Mouse (Mus musculus): Measurements from ENCODE around the gene Cblb. TPM values are rescaled to one million over a fixed set of nuclear protein-coding genes. Genes with fewer than 3 reads are reported as not detected.

Gene Cblb
- polyA plus RNA-seq, 1 experiment from 2014 or later = 12.1 TPM

DNA sequence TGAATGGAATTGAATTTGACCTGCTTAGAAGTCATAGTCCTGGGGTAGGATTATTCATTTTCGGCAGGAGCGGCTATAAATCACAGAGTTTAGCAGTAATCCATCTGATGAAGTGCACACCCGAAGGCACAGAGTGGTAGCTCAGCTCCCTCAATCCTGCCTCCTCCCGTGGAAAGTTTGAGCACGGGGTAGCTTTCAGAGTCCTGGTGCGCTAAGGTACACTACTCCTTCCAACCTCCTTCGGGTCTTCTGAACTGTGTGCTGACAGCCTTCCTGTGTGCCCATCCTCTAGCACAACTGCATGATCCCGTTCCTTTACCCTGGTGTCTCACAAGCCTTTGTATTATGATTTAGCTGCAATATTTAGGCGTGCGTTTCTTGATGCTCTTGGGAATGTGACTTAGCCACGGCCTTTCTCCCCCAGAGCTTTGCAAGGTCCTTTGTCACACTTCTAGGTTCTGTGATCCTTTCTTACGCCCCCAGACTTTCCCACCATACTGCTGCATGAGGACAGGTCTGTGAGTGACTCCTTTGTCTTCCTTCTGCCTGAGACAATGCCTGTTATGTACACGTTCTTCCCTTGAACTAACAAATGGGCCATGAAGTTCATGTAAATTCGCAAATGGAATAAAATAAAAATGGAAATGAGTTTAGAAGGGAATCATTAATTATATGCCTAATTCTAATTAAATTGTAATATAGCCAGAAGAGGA, 11.8 kb downstream of the Cblb start:
- H3K27me3 ChIP-seq (replicated peaks; ENCODE audit: control insufficient read depth, insufficient read depth, low read length) = no peaks in the 10 kb centered on the region
- no peak overlapping the region for H3K9ac ChIP-seq (ENCODE audit: low read length)
- DNase-seq (ENCODE audit: low spot score) = no peak
- 0 out of 2 replicates have a peak, but pooled peaks cover 3% of the 10 kb centered on the region for H3K4me1 ChIP-seq (replicated peaks; ENCODE audit: control insufficient read depth, insufficient read depth, low read length)
- no peak overlapping the region for H3K4me2 ChIP-seq (ENCODE audit: low read length)
- WGBS = 63% methylated on average over 14 of the region's 14 CpGs
- no peak for ATAC-seq (replicated peaks; ENCODE audit: low FRiP score, low TSS enrichment, low read depth)
- H3K27ac ChIP-seq (ENCODE audit: low read depth) = no peak overlapping the region
- H3K9me3 ChIP-seq (ENCODE audit: control insufficient read depth, low read length) = no peaks in the 10 kb centered on the region
- peaks cover 7% of the 10 kb centered on the region for H3K36me3 ChIP-seq (ENCODE audit: control insufficient read depth, insufficient read depth, low read length)
- H3K4me3 ChIP-seq (ENCODE audit: low read depth, low read length) = no peak overlapping the region

DNA sequence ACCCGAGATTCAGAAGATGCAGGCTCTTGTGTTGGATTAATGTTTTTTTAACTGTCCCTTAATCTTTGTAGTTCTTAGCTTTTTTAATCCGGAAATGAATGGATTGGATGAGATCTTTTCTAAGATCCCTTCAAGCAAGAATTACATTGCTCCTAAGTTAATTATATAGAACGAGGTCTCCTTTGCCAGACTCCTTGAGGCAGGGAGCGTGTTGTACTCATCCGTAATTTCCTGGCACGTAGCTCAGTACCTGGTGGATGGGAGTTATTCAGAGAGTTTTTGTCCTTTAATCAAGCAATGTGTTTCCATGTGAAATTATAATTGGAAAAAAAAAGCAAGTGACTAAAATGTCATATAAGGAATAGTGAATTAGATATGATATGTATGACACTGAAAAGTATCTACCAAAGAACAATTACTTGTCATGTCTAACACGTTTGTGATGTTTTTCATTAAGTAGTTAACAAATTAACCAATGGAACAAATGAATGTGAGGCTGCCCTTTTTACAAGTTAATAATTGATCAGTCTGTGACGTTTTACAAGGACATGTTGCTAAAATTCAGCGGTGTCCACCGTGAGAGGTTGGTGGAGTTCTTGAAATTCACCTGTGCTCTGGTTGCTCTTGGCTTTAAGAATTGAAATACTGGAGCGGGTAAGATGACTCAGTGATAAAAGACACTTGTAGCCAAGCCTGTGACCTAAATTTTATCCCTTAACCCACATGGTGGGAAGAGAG, 12.5 kb downstream of the Cblb start:
- Histone ChIP-seq H3K9me3 (ENCODE audit: control insufficient read depth, low read length) (no peaks in the 10 kb centered on the region), H3K36me3 (ENCODE audit: control insufficient read depth, insufficient read depth, low read length) (peaks cover 14% of the 10 kb centered on the region), H3K27me3 (replicated peaks; ENCODE audit: control insufficient read depth, insufficient read depth, low read length) (no peaks in the 10 kb centered on the region), H3K27ac (ENCODE audit: low read depth) (no peak overlapping the region), H3K4me1 (replicated peaks; ENCODE audit: control insufficient read depth, insufficient read depth, low read length) (0 out of 2 replicates have a peak, but pooled peaks cover 3% of the 10 kb centered on the region), H3K9ac (ENCODE audit: low read length) (no peak overlapping the region), H3K4me2 (ENCODE audit: low read length) (no peak overlapping the region), H3K4me3 (ENCODE audit: low read depth, low read length) (no peak overlapping the region)
- DNase-seq (ENCODE audit: low spot score) = no peak
- 83% methylated on average over 11 of the region's 11 CpGs for WGBS
- ATAC-seq (replicated peaks; ENCODE audit: low FRiP score, low TSS enrichment, low read depth) = no peak

DNA sequence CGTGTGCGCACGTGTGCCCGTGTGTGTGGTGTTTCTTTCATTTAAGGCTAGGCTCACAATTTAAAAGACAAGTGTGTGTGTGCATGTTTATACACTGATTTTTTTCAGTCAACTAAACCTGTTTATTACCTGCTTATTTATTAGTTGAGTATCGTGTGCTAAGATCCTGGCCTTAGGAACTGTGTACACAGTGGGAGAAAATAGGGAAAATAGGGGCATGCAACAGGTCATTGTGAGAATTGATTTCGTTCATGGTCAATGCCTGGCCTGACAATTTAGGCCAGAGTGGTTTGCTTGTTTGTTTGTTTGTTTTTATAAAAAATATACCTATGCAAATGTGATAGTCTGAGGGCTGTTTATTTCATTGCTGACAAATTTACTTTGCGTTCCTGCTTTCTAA, 13.5 kb downstream of the Cblb start:
- DNase-seq (ENCODE audit: low spot score) (no peak), ATAC-seq (replicated peaks; ENCODE audit: low FRiP score, low TSS enrichment, low read depth) (no peak)
- Histone ChIP-seq H3K4me1 (replicated peaks; ENCODE audit: control insufficient read depth, insufficient read depth, low read length) (peaks cover 6% of the 10 kb centered on the region; the same call in 1 of the 2 replicates), H3K4me3 (ENCODE audit: low read depth, low read length) (no peak overlapping the region), H3K9me3 (ENCODE audit: control insufficient read depth, low read length) (no peaks in the 10 kb centered on the region), H3K9ac (ENCODE audit: low read length) (no peak overlapping the region), H3K36me3 (ENCODE audit: control insufficient read depth, insufficient read depth, low read length) (peaks cover 20% of the 10 kb centered on the region), H3K4me2 (ENCODE audit: low read length) (no peak overlapping the region), H3K27me3 (replicated peaks; ENCODE audit: control insufficient read depth, insufficient read depth, low read length) (no peaks in the 10 kb centered on the region), H3K27ac (ENCODE audit: low read depth) (no peak overlapping the region)
- WGBS = 93% methylated on average over 7 of the region's 7 CpGs

DNA sequence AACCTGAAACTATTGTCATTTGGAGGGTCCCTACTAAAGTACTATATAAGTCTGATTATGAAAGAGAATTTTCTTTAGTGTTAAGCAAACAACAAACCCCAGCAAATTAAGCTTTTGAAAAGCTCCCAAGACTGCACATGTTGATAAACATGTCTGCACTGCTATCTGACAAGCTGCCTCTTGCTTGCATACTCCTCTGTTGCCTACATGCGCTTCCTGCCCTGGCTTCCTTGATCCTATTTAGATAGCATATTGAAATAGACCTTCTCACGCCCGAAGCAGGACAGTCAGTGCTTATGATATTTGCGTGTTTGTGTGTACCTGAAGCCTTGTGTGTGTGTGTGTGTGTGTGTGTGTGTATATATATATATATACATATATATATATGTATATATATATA, 14.0 kb downstream of the Cblb start:
- H3K9me3 ChIP-seq (ENCODE audit: control insufficient read depth, low read length) = no peaks in the 10 kb centered on the region
- no peak overlapping the region for H3K4me3 ChIP-seq (ENCODE audit: low read depth, low read length)
- peaks cover 22% of the 10 kb centered on the region for H3K36me3 ChIP-seq (ENCODE audit: control insufficient read depth, insufficient read depth, low read length)
- DNase-seq (ENCODE audit: low spot score) (no peak), ATAC-seq (replicated peaks; ENCODE audit: low FRiP score, low TSS enrichment, low read depth) (no peak)
- H3K9ac ChIP-seq (ENCODE audit: low read length) = no peak overlapping the region
- peaks cover 6% of the 10 kb centered on the region; the same call in 1 of the 2 replicates for H3K4me1 ChIP-seq (replicated peaks; ENCODE audit: control insufficient read depth, insufficient read depth, low read length)
- H3K27ac ChIP-seq (ENCODE audit: low read depth) = no peak overlapping the region
- no peak overlapping the region for H3K4me2 ChIP-seq (ENCODE audit: low read length)
- H3K27me3 ChIP-seq (replicated peaks; ENCODE audit: control insufficient read depth, insufficient read depth, low read length) = no peaks in the 10 kb centered on the region
- 82% methylated on average over 4 of the region's 4 CpGs for WGBS

DNA sequence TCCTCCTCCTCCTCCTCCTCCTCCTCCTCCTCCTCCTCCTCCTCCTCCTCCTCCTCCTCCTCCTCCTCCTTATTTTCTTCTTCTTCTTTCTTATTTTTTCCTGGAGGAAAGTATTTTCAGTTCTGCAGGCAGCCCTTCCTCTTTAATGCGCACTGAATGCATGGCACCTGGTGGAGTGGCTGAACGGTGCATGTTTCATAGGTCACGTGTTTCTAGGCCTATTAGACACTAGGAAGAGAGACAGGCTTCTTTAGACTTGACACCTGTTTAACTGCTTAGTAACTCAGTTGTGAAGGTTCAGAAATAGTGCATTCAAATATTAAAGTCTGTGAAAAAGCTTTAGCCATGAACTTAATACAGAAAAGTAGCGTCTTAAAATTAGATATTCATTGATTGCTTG, 15.4 kb downstream of the Cblb start:
- H3K36me3 ChIP-seq (ENCODE audit: control insufficient read depth, insufficient read depth, low read length) = peaks cover 22% of the 10 kb centered on the region
- DNase-seq (ENCODE audit: low spot score) (no peak), ATAC-seq (replicated peaks; ENCODE audit: low FRiP score, low TSS enrichment, low read depth) (no peak)
- 94% methylated on average over 4 of the region's 4 CpGs for WGBS
- H3K27ac ChIP-seq (ENCODE audit: low read depth) = no peak overlapping the region
- H3K9ac ChIP-seq (ENCODE audit: low read length) = no peak overlapping the region
- H3K27me3 ChIP-seq (replicated peaks; ENCODE audit: control insufficient read depth, insufficient read depth, low read length) = no peaks in the 10 kb centered on the region
- no peak overlapping the region for H3K4me3 ChIP-seq (ENCODE audit: low read depth, low read length)
- peaks cover 6% of the 10 kb centered on the region; the same call in 1 of the 2 replicates for H3K4me1 ChIP-seq (replicated peaks; ENCODE audit: control insufficient read depth, insufficient read depth, low read length)
- no peak overlapping the region for H3K4me2 ChIP-seq (ENCODE audit: low read length)
- H3K9me3 ChIP-seq (ENCODE audit: control insufficient read depth, low read length) = no peaks in the 10 kb centered on the region

DNA sequence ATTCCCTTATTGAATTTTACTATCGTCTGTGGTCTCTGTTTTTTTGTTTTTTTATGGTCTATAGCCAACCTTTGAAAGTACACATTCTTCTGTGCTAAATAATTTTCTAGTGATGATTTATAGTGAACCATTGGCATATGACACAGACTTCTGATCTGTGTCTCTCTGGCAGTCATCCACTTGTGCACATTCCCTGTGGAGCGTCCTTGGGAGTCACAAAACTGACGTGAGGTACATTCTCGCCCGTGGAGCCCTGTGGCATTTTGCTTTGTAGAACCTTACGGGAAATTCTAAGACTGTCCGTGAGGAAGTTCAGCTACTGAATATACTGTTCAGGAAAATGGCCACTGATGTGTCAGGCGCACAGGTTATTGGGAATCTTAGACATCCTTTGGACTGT, 20.1 kb downstream of the Cblb start:
- 93% methylated on average over 8 of the region's 8 CpGs for WGBS
- no peak for DNase-seq (ENCODE audit: low spot score)
- H3K4me3 ChIP-seq (ENCODE audit: low read depth, low read length) = no peak overlapping the region
- no peak overlapping the region for H3K9ac ChIP-seq (ENCODE audit: low read length)
- ATAC-seq (replicated peaks; ENCODE audit: low FRiP score, low TSS enrichment, low read depth) = no peak
- no peaks in the 10 kb centered on the region for H3K27me3 ChIP-seq (replicated peaks; ENCODE audit: control insufficient read depth, insufficient read depth, low read length)
- H3K4me2 ChIP-seq (ENCODE audit: low read length) = no peak overlapping the region
- H3K36me3 ChIP-seq (ENCODE audit: control insufficient read depth, insufficient read depth, low read length) = peaks cover 22% of the 10 kb centered on the region
- H3K9me3 ChIP-seq (ENCODE audit: control insufficient read depth, low read length) = no peaks in the 10 kb centered on the region
- H3K4me1 ChIP-seq (replicated peaks; ENCODE audit: control insufficient read depth, insufficient read depth, low read length) = peaks cover 3% of the 10 kb centered on the region; the same call in 1 of the 2 replicates
- no peak overlapping the region for H3K27ac ChIP-seq (ENCODE audit: low read depth)

DNA sequence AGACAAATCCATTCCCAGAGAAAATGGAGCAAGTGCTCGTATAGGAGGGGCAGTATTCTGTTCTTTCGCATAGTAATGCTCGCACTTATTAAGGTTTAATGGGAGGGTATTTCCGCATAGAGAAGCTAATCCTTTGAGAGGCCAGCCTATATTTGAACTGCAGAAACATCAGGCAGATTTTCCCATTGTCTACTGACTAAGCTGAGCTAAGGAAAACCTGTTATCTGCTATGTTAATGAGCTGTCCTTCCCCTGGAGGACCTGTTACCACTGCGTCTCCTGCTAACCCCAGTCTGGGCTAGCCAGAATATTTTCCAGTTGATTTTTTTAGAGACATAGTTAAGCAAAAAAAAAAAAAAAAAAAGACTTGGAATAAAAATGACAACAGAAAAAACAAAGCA, 21.7 kb downstream of the Cblb start:
- Histone ChIP-seq H3K27me3 (replicated peaks; ENCODE audit: control insufficient read depth, insufficient read depth, low read length) (no peaks in the 10 kb centered on the region), H3K4me2 (ENCODE audit: low read length) (no peak overlapping the region), H3K9me3 (ENCODE audit: control insufficient read depth, low read length) (no peaks in the 10 kb centered on the region), H3K4me1 (replicated peaks; ENCODE audit: control insufficient read depth, insufficient read depth, low read length) (peaks cover 10% of the 10 kb centered on the region), H3K4me3 (ENCODE audit: low read depth, low read length) (no peak overlapping the region), H3K9ac (ENCODE audit: low read length) (no peak overlapping the region), H3K36me3 (ENCODE audit: control insufficient read depth, insufficient read depth, low read length) (peaks cover 15% of the 10 kb centered on the region), H3K27ac (ENCODE audit: low read depth) (no peak overlapping the region)
- 80% methylated on average over 5 of the region's 5 CpGs for WGBS
- no peak for DNase-seq (ENCODE audit: low spot score)
- no peak for ATAC-seq (replicated peaks; ENCODE audit: low FRiP score, low TSS enrichment, low read depth)

DNA sequence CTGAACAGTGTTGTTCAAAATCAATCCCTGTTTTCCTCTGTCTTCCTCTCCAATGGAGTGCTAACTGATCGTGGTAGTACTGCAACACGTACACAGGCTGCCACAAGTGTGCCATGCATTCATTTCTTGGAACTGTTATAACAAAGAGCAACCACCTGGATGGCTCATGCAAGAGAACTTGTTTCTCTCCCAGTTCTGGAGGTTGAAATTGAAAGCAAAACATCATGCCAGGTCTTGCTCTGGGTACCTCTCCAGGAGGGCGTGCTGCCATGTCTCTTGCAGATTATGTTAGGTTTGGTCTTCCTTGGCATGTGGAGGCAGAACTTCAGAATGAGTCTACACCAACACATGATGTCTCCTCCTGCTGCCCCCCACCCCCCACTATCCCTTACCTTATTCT, 24.2 kb downstream of the Cblb start:
- H3K27ac ChIP-seq (ENCODE audit: low read depth) = no peak overlapping the region
- WGBS = 89% methylated on average over 3 of the region's 3 CpGs

More for the DNA sequence above, 24.2 kb downstream of the Cblb start:
- peaks cover 16% of the 10 kb centered on the region for H3K4me1 ChIP-seq (replicated peaks; ENCODE audit: control insufficient read depth, insufficient read depth, low read length)
- no peaks in the 10 kb centered on the region for H3K9me3 ChIP-seq (ENCODE audit: control insufficient read depth, low read length)
- H3K9ac ChIP-seq (ENCODE audit: low read length) = no peak overlapping the region
- H3K4me3 ChIP-seq (ENCODE audit: low read depth, low read length) = no peak overlapping the region
- DNase-seq (ENCODE audit: low spot score) (no peak), ATAC-seq (replicated peaks; ENCODE audit: low FRiP score, low TSS enrichment, low read depth) (no peak)
- no peaks in the 10 kb centered on the region for H3K27me3 ChIP-seq (replicated peaks; ENCODE audit: control insufficient read depth, insufficient read depth, low read length)
- H3K36me3 ChIP-seq (ENCODE audit: control insufficient read depth, insufficient read depth, low read length) = no peaks in the 10 kb centered on the region
- H3K4me2 ChIP-seq (ENCODE audit: low read length) = no peak overlapping the region

Data from intestine, embryonic 14.5 days (tissue).